Mouse (Mus musculus) liver, postnatal 0 days (tissue): ENCODE data around the gene Xpo6.
A peak's percentile ranks its signal among the peaks of the same experiment; 100 is the strongest.

Experiments used
- CTCF ChIP-seq: sonication (generic); IDR thresholded peaks from 2 replicates; pipeline ENCODE4 v1.5.1; 2016; ENCODE audit warnings: antibody characterized with exemption, low read depth
- EP300 ChIP-seq: IDR thresholded peaks from 2 replicates; pipeline ENCODE4 v1.6.1; 2016; ENCODE audit warnings: antibody characterized with exemption, low read depth, mild to moderate bottlenecking

DNA sequence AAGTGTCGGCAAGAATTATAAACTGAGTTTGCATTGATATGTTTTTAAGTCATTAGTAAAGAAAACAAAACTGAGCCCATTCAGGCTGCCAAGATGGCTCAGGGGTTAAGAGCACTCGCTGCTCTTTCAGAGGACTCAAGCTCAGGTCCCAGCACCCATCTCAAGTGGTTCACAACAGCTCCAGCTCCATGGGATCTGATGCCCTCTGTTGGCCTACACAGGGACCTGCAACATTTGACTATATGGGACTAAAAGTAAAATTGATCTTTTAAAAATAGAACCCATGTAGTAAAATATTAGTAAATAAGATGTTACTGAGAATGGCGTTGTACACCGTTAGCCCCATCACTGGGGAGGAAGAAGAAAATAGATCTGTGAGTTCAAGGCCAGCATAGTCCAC, 130.0 kb downstream of the Xpo6 start:
- TF ChIP-seq CTCF (0 out of 2 replicates have a peak, but pooled peaks have one; percentile 2), EP300 (no peak)
